Mouse (Mus musculus) liver, adult 2 months (tissue): ENCODE results near the gene Pum1.

ENCODE experiments used
- CTCF ChIP-seq: fragments of 200-500 bp; IDR thresholded peaks from 2 replicates; pipeline ENCODE4 v1.5.1; 2011; ENCODE audit warnings: low read depth, low read length, control low read depth
- POLR2A ChIP-seq: fragments of 200-500 bp; IDR thresholded peaks from 2 replicates; pipeline ENCODE4 v1.6.1; 2011; ENCODE audit warnings: low read length, control low read depth; ENCODE audit not compliant: insufficient read depth; ENCODE audit errors: extremely low read depth

DNA sequence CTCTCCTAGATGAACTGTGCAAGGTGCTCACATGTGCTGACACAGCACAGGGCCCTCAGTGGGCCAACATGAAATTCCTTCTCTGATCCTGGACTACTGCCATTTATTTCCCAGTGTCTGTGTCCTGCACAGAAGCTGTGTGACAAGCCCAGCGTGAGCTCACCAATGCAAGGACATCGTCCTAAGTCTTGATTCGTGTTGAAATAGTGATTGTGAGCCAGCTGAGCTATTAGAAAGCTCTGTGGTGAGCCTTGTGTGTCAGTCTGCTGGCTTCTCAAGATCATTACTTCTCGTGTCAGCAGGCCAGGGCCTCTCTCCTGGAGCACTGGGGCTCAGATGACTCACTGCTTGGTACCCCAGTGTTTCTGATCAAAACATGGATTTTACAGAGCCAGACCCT lies 110.8 kb downstream of the Pum1 start:
- TF ChIP-seq CTCF (no peak), POLR2A (no peak)
